Mouse (Mus musculus): ENCODE measurements at regions not wholly inside any gene's neighbourhood (a gene's known extent, or its start where the extent isn't known, plus 50 kb on each side); places are given as distances from the start of the nearest gene placed in this dataset.

- DNase-seq = peak; percentile 6 to 13
These were observed 175.7 kb downstream of the Fat4 start for GRCm38 (mm10) chr3:39062415-39062814.

- no peak for DNase-seq
These were observed 178.7 kb downstream of the Fat4 start for GRCm38 (mm10) chr3:39065457-39065856.

DNA sequence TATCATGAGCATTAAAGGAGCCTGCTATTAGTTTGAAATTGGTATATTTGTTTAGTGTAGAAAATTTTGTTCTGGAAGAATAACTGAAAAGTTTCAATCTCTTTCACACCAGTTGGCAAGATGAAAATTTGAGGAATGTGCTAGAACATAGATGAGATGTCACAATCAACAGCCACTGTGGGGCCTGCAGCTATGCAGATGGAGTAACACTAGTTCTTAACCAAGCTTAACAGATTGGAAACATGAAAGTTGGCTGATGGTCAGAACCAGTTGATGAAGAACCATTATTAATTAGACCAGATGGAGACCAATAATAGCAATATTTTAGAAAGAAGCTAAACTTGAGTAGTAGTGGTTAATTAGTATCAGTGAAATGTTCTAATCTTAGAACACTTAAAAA lies 182.3 kb downstream of the Fat4 start:
- DNase-seq = no peak

DNA sequence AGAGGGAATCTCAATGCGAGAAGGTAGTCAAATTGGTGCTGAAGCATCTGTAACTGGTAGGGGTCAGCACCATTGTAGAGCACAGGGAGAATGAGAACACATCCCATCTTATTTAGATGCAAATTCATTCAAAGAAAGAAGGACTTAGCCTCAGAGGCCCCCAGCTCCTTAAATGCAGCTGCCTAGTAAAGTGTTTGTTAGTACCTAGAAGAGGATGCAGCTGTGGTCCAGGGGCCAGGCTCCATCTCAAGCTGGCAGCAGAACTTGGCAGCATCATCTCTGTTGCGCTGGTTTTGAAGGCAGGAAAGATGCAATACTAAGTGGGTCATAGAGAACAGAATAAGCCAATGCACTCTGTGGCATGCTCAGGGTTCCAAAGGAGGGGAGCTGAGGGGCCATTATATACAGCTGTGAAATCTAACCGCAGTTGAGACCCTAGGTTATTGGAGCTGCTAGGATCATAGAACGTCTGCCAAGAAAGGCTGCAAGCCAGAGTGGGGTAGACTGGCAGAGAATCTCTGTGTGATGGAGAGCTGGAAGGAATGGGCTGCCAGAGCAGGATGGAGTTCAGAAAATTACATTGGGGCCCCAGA lies 196.0 kb downstream of the Fat4 start:
- no peak for DNase-seq

- no peak for DNase-seq
These were observed 202.2 kb downstream of the Fat4 start for GRCm38 (mm10) chr3:39088948-39089347.

DNA sequence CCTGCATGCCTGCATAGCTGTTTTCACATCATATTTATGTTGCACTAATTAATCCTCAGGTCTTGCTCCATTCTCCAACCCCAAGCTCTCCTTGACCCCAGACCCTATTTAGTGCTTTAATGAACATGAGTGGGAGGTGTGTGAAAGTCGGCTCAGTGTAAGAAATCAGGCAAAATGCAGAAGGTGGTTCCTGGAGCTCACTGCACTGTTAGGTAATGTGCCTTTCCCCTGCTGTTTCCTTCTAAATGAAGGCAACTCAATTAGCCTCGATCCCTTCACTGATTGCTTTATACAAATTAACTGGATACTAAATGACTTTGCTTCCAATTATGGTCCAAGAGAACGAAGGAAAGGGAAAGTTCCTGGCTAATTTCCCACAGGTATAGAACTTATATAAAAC lies 215.6 kb downstream of the Fat4 start:
- DNase-seq = no peak

- peak; percentile 24 to 48 for DNase-seq
These were observed 223.1 kb downstream of the Fat4 start for GRCm38 (mm10) chr3:39109756-39110392.

DNA sequence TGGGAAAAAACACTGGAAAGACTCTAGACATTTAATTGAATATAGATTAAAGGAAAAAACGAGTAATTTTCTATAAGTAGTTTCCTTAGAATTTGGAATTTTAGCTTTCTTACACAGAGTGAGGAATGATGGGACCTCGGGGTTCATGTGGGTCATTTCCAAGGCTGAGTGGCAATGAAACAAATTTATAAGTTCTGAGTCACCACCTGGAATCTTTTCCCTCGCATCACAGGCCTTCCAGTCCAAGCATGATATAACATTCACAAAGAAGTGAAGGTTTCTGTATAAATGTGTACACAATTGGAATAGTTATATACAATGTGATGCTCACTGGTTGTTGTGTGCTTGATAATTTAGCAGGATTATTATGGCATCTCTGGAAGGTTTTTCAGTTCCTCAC lies 227.3 kb downstream of the Fat4 start:
- DNase-seq = no peak

DNA sequence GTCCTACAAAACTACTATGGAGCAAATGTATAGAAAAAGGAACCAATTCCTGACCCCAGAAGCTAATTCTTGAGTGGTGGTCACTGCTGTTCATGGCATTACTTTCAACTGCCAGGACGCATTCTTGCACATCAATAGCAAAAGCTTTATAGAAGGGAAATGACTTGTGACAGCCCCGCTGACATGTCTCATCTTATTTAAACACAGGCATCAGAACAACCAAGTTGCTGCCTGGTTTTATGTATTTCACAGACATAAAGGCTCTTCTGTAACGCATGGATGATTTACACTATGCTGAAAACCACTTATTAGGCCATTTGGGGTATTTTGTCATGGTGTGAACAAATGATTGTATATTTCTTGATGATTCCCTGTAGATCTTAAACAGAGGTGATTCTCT lies 228.1 kb downstream of the Fat4 start:
- no peak for DNase-seq

- DNase-seq = no peak
These were observed 228.7 kb downstream of the Fat4 start for GRCm38 (mm10) chr3:39115441-39115840.

GRCm38 (mm10) chr3:39122250-39122649 lies 235.5 kb downstream of the Fat4 start:
- DNase-seq = no peak

GRCm38 (mm10) chr3:39130532-39130931 lies 243.8 kb downstream of the Fat4 start:
- DNase-seq = no peak

- DNase-seq = no peak
These were observed 278.4 kb downstream of the Fat4 start for GRCm38 (mm10) chr3:39165006-39165667.

DNA sequence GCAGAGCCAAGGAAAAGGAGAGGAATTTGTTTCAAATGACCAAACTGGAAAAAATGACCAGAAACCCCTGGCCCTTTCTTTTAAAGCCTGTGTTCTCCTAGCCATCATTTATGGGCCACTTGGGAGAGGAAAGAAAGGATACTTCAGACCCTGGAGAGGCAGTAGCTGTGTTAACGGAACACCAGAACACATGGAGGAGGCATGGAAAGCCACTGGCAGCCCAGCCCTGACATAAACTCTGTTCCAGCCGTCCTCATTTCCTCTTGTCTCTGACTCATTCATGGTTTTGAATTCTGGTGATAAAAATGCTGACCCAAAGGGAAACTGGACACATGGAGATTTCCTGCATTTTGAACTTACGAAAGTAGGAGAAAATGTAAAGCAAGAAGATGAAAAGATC lies 295.9 kb downstream of the Fat4 start:
- DNase-seq = no peak

DNA sequence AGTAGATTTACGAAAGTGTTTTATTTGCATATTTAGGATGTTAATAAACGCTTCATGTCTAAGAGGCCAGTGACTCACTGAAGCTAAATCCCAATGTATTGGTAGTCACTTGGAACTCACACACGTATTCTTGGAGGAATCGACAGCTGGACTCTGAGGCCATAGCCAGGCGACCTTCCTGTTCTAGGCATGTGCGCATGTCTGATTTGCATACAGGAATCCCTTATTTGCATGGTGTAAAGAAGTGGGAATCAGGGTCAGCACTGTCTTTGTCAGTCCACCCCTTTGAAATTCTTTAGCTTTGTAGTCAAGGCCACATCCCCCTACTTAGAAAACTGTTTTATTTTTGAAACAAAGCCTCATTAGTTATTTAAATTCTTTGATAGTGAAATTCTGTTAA lies 308.4 kb downstream of the Fat4 start:
- no peak for DNase-seq

- no peak for DNase-seq
These were observed 315.9 kb downstream of the Fat4 start for GRCm38 (mm10) chr3:39202662-39203061.

DNA sequence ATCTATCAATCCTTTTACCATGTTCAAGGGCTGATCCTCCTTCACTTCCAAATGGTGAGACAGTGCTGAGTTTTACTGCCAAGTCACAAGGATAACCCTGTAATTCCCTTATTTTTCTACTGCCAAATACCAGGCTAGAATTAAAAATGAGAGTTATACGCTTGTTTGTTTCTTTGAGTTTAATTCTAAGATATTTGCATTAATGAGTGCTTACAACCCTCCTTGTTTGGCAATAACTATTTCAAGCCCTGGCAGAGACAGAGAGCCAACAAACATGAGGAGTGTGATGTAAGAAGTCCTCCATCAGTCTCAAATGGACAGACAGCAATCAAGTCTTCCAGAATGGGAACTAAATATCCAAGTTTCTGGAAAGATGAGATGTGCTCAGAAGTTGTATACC lies 321.9 kb downstream of the Fat4 start:
- DNase-seq = peak in 1 of 2 experiments; percentile 6

- peak; percentile 62 to 76 for DNase-seq
These were observed 322.8 kb downstream of the Fat4 start for GRCm38 (mm10) chr3:39209382-39210165.

GRCm38 (mm10) chr3:39211670-39212069 lies 324.9 kb downstream of the Fat4 start:
- DNase-seq = peak; percentile 11 to 16

GRCm38 (mm10) chr3:39220011-39220706 lies 333.4 kb downstream of the Fat4 start:
- DNase-seq = peak; percentile 5 to 23

DNA sequence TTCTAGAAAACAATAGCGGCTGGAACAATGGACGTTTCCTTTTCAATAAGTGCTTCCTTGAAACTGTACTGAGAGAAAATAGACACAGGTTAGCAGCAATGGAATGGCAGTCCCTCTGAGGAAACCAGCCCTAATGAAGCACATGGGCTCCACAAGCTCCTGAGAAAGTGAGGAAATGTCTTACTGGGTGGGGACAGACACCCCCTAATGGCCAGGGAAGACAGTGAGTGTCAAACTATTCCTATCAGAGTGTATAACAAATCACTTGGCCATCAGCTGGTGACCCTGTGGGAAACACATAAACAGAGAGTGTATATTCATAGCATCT lies 333.9 kb downstream of the Fat4 start:
- no peak for DNase-seq

- no peak for DNase-seq
These were observed 335.3 kb downstream of the Fat4 start for GRCm38 (mm10) chr3:39222059-39222458.

DNA sequence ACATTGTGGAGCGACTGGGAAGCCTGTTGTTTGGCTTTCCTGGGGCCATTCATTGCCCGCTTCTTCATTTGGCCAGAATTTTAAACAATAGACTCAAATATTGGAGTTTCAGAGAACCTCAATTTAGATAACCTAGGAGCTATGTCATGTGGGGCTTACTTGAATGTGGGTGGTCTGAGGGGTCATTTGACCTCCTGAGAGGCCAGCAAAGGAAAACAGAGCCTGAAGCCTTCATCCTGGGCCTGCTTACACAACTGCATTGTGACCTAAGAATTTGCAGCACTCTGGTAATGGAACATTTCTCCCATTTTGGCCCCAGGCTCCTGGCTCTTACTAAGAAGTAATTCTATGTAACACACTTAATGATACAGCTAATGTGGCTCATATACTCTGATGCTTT lies 348.2 kb downstream of the Fat4 start:
- DNase-seq = no peak
